Mouse (Mus musculus): ENCODE measurements around the gene Rab28.
"Not testable (repeated sequence)": the region's sequence is repeated elsewhere in the genome, so short reads cannot be mapped to it uniquely, and the experiment has no call there.

Rab28 gene

DNA sequence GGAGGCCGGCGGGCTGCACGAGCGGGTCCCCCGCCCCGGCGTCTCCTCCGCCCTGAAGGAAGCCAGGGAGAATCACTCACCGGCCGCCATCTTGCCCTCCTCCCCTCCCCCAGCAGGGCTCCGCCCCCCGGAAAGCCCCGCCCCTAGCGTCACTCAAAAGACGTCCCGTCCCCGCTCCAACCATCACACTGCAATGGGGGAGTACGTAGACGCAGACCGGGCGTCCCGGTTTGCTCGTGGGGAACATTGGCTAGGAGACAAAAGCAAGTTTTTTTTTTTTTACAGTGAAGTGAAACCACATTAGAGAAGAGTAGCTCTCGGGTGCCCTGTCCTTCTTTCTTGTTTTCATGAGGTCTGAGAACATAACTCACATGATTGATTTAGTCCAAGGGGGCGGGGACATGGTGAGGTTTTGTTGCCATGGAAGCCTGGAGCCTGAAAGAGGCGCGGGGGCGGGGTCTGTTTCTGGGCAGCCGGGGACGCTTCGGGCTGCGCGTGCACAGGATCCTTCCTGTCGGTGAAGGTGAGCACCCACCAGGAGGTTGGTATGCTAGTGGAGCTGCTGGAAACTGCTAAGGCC lies at the start of gene Rab28:
Rab28 (minus strand) TSS at position 107 of the 580 bp plus-strand sequence.
- peak; percentile 95 to 98 for DNase-seq (ENCODE audit: low spot score in 2 of 2)

DNA sequence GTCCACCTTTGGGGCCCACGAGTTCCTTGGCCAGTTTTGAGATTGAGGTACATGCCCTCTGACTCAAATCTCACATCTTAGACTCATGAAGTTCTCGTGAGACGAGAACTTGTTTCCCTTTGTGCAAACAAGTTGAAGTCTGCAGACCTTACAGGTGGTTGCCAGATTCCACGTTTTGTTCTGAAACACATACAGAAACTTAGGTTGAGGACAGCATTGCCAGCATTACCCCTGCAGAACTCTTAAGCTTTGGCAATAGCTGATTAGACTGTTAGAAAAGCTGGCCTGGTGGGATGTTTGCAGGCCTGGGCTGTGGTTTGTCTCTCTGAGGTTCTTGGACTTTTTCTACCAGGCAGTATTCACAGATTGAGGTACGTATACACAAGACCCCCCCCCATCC lies 49.4 kb upstream of the Rab28 start:
- DNase-seq (ENCODE audit: low spot score in 2 of 2): no peak

DNA sequence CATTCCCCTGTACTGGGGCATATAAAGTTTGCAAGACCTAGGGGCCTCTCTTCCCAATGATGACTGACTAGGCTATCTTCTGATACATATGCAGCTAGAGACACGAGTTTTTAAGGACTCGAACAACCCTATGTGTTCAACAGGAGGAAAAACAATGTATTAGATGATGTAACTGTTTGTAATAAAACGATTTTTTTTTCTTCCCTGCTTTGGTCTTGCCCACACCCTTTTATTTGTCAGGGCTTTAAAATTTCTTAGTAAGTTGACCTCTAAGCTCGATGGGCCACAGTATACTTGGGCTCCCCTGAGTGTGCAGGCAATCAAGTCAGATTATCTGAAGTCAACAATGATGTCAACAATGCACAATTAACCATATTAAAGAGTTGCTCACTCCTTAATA lies 48.4 kb upstream of the Rab28 start:
- DNase-seq (ENCODE audit: low spot score in 2 of 2): no peak

DNA sequence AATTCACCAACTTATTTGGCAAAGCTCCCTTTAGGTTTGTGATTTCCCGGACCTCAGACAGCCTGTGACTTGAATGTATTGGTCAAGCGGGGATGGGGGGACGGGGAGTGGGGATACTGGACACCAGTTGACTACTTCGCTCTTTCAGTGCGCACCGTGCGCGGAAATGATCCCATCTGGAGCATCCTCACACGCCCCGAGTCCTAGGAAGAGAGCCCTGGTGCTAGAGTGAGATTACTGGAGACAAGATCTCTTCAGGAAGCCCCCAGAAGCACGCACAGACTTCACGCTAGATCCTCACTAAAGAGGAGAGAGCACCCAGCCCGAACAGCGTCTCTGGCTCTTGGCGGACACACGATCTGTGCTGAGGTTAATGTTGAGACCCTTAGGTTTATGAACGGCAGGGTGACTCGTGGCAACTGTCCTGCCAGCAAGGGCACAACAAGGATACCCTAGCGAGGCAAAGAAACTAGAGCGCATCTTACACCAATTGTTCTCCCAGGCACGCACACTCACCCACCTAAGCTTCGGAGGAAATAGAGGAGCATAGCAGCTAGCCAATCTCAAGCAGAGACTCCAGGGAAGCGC lies 47.5 kb upstream of the Rab28 start:
- DNase-seq (ENCODE audit: low spot score in 2 of 2): no peak

DNA sequence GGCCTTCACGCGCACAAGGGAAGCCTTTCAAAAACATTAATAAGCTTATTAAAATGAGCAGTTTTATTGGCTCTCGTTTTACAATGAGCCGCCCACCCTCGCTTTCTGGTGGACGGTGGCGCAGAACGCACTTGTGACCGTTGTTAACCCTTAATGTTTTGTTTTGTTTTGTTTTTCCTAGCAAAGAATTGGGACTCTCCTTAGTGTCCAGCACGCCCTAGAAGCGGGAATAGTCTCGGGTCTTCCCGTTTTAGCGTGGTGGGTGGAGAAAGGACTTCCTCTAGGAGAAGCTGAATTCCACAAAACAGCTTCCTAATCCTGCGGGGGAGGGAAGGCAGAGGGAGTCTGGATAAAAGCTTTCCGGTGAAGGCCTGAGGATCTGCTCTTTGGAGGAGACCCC lies 46.9 kb upstream of the Rab28 start:
- DNase-seq (ENCODE audit: low spot score in 2 of 2): no peak

DNA sequence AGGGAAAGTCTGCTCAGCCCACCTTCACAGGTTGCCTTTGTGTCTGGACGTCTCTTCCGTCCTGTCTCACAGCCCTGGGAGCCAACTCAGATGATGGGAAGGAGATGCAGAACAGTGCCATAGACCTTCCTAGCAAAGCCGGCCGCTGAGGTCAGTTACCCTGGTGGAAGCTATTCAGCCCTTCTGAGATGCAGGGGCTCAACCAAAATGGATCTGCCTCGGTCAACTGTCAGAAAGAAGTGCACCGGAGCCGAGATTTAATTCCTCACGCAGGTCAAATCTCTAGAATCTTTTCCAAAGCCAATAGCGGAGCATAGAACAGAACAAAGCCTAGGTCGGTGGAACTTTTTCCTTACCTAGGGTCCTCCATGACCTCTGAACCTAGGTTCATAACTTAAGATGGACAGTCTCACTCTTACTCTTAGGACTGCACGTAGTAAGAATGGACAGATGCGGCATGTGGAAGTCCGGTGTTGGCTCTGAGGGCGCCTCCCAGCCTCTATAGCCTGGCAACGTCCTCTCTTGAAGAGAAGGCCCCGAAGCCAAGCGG lies 46.3 kb upstream of the Rab28 start:
- no peak for DNase-seq (ENCODE audit: low spot score in 2 of 2)

DNA sequence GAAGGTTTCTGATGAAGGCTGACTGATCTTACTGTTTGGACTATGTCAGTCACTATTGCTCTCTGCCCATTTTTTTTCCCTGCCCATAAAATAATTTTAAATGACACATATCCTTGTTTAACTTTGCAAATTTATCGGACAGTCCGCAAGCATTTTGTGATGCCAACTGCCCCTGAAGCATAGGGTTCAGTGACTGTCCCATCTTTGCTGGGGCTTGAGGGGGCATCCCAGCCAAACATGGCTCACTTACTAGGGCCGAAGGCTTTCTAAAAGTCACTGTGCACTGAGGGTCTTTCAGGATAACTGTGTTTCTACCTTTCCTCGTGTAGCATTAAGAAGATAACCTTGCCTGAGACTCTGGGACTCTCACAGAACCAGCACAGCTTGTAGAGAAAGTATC lies 44.8 kb upstream of the Rab28 start:
- DNase-seq (ENCODE audit: low spot score in 2 of 2): no peak

DNA sequence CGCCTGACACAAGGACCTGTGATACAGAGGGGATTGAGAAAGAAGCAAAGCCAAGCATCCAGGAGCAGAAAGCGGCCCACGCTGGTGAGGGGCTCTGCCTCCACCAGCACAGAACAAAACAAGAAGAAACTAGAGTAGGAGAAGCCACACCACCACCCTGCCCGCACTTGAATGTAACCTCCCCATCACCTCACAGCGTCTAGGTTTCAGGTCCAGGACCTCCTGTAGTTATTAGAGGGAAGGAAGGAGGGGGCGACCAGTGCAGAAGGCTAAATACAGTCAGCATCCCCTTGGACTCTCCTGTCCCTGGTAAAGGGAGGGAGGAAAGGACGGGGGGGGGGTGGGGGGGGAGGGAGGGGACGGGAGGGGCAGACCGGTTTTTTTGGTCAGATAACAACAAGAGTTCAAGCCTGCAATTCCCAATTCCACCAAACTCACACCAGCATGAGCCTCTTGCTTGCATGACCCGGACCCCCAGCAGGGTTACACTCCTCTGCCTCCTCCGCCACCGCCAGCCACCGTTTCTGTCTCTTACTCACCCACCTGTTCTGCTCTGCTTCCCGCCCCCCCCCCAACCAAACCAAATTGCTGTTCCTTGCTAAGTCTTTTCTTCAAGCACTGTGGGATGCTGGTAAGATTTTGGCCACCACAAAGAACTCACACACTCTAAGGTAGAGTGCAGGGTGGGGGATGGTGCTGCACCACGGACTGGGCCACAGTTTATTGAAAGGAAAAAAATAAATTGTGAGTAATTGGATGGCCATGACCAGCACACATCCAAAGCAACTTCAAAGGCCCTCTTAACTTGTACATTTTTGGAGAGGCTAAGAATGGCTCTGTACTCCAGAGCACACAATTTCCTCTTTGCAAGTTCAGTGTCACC lies 37.2 kb upstream of the Rab28 start:
- no peak for DNase-seq (ENCODE audit: low spot score in 2 of 2)

DNA sequence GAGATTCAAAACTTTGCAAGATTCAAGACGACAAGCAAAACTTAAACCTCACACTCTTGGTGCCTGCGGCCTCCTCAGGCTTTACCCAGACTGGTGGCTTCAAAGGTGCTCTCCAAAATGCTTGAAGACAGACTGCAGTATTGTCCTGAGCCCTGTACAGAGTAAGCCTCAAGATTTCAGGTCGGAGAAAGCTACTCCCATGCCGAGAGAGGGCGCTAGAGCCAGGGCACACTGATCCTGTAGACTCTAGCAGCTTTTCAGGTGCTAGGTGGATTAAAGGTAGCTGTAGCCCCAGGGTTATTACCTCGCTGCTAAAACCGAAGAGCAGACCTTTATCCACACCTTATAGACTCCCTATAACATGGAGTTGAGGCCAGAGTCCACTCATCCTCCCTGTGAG lies 36.3 kb upstream of the Rab28 start:
- no peak for DNase-seq (ENCODE audit: low spot score in 2 of 2)

DNA sequence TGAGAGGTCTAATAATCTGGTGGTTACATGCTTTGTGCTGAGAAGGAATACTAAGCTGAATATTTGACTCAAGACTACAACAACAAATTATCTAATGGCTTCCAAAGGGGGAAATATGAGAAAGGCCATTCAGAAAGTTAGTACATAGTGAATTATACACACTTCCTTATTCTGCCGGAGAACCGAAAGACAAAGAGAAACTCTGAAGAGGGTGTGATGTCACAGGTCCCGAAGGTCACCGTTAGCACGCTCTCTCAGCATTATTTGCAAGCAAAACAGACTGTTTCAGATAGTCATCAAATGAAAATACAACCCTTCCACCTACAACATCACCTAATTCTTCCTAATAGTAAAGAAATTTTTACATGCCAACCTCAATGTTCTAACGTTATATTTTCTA lies 30.9 kb upstream of the Rab28 start:
- no peak for DNase-seq (ENCODE audit: low spot score in 2 of 2)

DNA sequence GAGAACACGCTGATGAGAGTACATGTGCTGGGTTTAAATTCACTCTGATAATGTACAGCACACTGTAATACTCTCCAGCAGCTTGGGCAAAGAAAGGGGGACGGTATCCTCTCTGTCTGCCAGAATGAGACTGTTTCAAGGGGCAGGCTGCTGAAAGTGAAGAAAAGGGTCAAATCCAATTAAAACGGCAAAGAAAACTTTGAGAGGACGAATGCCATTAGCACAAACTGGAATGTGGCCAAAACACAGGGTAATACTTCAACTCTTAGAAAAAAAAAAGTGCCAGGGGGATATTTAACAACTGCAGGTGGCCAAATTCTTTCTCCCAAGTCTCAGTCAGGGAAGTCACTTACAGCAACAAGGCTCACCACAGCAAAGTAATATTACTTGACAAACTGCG lies 29.1 kb upstream of the Rab28 start:
- DNase-seq (ENCODE audit: low spot score in 2 of 2): no peak

DNA sequence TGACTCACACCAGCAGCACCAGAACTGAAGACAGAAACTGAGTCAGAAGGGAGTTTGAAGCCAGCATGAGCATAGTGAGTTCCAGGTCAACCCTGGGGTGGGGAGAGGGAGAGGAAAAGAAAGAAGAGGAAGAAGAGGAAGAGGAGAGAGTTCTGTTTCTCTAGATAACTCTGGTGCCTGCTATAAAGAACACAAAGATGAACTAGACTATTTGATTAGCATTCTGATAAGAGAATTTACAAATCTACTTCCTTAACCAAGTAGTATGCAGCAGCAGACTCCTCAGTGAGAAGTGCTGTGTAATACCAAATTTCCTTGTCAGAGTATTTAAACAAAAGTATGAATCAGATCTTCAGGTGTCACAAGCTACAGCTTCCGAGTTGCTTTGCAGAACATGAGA lies 19.1 kb upstream of the Rab28 start:
- no peak for DNase-seq (ENCODE audit: low spot score in 2 of 2)

DNA sequence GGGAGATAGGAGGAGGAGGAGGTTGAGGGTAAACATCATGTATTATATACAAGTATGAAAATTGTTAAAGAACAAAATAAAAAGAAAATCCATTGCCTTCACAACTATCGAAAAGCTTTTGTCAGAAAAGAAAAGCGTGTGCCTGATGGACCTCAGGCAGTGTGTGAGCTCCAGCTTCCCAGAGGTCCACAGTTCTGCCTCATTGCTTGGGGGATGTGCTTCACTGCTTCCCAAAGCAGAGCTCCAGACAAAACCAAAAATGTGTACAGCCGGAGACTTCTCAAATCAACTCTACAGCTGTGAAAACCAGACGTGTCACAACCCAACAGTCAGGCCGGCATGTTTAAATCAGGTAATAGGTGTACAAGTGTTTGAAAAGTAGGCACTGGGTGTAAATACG lies 17.6 kb upstream of the Rab28 start:
- DNase-seq (ENCODE audit: low spot score in 2 of 2): no peak

DNA sequence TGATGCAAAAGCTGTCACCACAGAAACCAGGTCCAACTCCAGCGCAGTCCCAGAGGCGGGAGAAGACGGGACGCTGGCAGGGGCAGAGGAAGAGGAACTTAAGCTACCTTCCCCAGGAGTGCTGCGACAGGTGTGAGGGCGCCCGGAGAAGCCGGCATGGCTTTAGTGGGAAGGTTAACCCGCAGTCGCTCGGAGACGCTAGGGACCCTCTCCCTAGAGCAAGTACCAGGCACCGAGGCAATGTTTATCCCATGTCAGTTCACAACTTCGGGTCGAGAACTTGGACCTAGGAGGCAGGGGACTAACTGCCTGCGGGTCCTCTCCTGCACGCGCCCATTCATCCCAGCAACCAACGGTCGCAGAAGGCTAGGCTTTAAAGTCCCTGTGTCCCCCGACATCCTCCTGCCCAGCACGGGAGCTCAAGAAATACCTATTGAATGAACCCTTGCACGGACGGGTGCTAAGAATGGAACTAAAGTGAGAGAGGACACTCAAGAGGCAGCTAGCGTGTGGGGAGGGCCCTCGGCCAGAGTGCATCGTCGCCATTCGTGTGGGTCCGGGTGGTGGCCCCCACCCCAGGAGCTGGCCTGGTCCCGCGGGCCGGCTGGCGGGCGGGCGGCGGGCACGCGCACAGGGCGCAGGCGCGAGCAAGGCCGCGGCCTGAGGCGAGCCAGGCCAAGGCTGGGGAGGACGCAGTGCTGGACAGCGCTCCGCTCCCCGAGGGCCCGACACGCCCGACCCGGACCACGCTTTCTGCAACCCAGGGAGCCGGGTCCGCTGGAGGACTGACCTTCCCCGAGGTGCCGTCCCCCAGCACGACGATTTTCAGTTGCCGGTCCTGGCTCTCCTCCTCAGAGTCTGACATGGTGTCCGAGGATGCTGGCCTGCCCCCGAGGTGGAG lies 592 bp downstream of the Rab28 start:
- peak; percentile 14 to 32 for DNase-seq (ENCODE audit: low spot score in 2 of 2)

DNA sequence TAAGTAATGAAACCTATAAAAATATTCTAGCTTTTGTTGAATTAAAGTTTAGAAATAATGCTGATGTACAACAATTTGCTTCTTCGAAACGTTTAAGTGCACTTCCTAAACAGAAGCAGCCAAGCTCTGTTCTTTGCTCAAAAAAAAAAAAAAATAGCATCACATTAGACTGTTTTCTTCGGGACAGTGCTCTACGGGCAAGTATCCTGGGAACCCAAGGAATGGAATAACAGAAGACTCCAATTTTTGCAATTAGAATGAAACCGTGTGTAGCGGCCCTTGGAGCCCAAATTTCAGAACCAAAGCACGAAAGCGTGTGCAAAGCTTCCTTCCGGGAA lies 1.2 kb downstream of the Rab28 start:
- no peak for DNase-seq (ENCODE audit: low spot score in 2 of 2)

DNA sequence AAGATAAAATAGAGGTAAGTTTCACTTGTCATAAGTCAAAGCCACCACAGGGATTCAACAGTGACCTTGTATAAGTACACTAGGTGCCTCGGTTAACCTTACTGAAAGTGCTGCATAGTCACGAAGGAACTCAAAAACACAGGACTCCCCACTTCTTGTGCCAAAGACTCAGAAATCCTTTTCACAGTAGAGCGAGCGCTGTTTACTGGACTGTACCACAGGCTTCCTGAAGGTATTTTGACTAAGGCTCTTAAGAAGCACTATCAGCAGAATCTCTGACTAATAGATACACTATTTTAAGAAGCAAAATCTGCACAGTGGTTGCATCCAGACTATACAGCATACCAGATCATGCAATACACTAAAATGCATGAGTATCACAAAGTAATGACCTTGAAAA lies 6.9 kb downstream of the Rab28 start:
- not testable (repeated sequence) for DNase-seq (ENCODE audit: low spot score in 2 of 2)

DNA sequence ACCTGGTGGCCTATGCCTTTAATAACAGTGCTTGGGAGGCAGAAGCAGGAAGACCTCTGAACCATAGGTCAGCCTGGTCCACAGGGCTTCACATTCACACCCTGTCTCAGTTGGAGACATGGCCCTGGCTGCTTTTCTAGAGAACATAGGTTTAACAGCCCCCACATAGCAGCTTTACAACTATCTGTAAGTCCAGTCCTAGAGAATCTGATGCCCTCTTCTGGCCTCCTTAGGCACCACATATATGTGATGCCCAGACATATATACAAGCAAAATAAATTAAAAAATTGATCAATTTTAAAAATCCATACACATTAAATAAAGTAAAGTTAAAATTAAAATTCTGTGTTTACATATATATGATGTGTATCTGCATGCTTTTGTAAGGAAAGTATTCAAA lies 10.0 kb downstream of the Rab28 start:
- DNase-seq (ENCODE audit: low spot score in 2 of 2): no peak

DNA sequence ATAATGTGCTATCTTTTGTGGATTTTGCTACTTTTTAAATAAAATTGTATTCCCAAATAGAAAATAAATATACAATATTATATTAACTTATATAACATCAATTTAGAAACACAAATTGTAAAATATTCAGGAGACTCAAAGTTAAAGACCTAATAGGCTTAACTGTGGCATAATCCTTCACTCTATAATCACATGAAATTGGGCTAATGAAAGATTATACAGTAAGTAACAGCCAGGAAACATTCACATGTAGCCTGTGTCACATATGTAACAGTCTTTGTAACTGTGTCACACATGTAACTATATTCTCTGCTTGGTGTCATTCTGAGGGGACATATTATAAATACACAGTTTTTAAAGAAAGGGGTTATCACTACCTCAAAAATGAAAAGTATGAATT lies 22.9 kb downstream of the Rab28 start:
- DNase-seq (ENCODE audit: low spot score in 2 of 2): no peak

DNA sequence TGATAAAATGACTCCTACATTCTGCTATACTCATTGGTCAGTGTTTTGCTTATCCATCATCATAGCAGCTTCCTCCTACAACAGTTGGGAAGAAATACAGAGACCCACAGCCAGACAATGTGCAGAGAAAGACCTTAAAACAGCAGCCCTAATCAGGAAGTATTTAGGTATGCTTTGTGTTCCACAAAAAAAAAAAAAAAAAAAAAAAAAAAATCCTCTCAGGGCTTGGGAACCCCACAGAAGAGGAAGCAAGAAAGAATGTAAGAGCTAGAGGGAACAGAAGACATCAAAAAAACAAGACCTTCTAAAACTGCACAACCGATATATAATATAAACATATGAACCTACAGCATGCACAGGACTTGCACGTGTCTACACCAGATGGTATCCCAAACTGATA lies 24.0 kb downstream of the Rab28 start:
- DNase-seq (ENCODE audit: low spot score in 2 of 2): no peak

DNA sequence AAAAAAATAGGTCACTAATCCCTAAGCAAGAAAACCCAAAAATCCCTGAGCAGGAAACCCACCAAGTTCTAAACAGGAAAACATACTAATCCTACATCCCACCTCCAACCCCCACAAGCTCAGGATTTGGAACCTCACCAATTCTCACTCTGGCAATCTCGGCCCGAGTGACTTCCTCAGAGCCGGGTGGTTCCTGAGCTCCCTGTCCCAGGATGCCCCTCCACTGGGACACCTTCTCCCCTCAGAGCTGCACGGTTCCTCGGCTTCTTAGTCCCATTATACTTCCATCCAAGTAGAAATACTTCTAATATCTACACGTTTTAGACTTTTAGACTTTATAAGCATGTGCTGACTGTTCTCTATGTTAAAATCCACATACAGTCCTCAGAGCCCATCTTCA lies 41.9 kb downstream of the Rab28 start:
- no peak for DNase-seq (ENCODE audit: low spot score in 2 of 2)

DNA sequence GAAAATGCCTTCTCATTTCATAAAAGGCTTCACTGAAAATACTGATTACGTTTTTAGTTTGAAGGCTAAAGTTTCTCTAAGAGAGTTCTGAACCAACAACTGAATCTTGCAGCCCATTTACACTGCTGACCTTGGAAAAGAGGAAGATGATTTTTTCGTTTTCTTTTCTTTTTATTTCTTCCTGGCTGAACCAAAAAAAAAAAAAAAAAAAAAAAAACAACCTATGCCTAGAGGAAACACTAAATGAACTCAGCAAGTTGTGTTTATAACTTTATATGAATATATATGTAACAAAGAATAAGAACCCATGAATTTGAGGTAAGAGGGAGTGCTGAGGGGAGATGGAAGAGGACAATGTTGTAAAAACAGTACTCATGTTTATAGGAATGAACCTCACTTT lies 71.2 kb downstream of the Rab28 start:
- no peak for DNase-seq (ENCODE audit: low spot score in 2 of 2)

Data from thymus, postnatal 10 days (tissue).